Mouse (Mus musculus) stomach, postnatal 0 days (tissue): ENCODE data around the gene Serpinh1.

Experiments used
- CTCF ChIP-seq: IDR thresholded peaks from 2 replicates; pipeline ENCODE4 v1.5.1; 2016; ENCODE audit warnings: antibody characterized with exemption, low read depth, mild to moderate bottlenecking, moderate library complexity
- EP300 ChIP-seq: optimal IDR thresholded peaks from 2 replicates; pipeline ENCODE3; 2016; ENCODE audit warnings: antibody characterized with exemption

- no peak for TF ChIP-seq EP300
- no peak for TF ChIP-seq CTCF
These were observed 44.1 kb upstream of the Serpinh1 start for GRCm38 (mm10) chr7:99396994-99397659.
